Mouse (Mus musculus) cerebellum, adult 2 months (tissue): ENCODE measurements around the gene Usf3.

ENCODE experiments used
- CTCF ChIP-seq: fragments of 200-500 bp; IDR thresholded peaks from 2 replicates; pipeline ENCODE4 v1.5.1; 2011; ENCODE audit warnings: low read depth, mild to moderate bottlenecking, control low read depth, low read length, moderate library complexity, borderline replicate concordance; ENCODE audit not compliant: insufficient read depth
- POLR2A ChIP-seq: fragments of 200-500 bp; IDR thresholded peaks from 2 replicates; pipeline ENCODE4 v1.6.1; 2011; ENCODE audit warnings: low read length, control low read depth, borderline replicate concordance; ENCODE audit not compliant: insufficient read depth

DNA sequence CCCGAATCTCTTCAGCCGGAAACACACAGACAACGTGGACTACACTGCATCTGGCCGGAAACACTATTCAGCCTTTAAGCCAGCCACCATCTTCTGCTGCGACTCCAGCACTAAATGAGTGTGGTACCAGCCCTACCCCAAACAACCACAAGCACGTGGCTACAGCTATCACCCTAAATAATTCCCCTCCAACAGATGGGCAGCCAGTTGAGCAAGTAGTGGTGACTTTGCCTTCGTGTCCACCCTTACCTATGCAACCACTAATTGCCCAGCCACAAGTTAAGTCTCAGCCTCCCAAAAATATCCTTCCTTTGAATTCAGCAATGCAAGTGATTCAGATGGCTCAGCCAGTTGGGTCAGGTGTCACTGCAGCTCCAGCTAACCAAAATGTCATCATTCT is 43.4 kb downstream of the Usf3 start:
- TF ChIP-seq CTCF (no peak), POLR2A (no peak)
